Mouse (Mus musculus): ENCODE data around the gene Hdac7. TPM values are rescaled to one million over a fixed set of nuclear protein-coding genes. Genes with fewer than 3 reads are reported as not detected.

Gene Hdac7
- polyA plus RNA-seq, 1 experiment from 2014 or later = 29.9 TPM

DNA sequence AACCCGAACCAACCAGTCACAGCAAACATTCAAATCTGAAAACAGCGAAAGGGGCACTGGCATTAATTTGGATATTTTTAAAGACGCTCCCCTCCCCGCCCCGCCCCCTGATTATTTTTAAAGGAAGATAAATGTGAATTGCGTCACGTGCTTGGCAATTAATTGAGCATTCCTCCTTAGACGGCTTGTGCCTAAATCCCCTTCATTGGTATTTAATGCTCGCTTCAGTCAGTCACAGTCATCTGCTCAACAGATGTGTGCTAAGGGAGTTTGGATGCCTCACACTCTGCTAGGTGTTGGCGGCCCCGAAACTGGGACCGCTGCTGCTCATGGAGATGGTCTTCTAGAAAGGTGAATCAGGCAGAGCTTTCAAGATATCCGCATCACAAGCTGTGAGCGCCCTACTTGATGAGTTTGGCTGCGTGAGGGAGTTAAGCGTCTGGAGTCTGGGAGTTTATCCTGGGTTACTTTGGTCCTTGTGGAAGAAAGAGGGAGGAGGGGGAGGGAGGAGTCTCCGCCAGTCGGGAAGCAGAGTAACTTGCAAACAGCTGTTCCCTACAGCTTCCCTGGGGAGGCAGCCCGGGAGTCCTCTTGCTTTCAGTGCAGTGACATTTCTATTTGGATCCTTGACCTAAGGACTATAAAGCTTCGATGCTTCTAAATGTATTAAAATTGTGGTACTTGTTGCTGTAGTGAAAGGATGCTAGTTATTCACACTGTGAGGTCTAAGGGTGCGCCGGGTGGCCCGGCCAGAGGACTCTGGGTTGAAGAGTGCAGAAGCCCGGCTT lies 62.1 kb downstream of the Hdac7 start:
- ATAC-seq (ENCODE audit: low FRiP score, low read depth) = no peak
- H3K36me3 ChIP-seq = no peaks in the 10 kb centered on the region
- 0 out of 2 replicates have a peak overlapping the region, but pooled peaks have one; percentile 39 for H3K27ac ChIP-seq (replicated peaks)
- no peak overlapping the region for H3K9ac ChIP-seq (replicated peaks)
- H3K4me1 ChIP-seq = peaks cover 12% of the 10 kb centered on the region
- peaks cover 25% of the 10 kb centered on the region for H3K27me3 ChIP-seq
- H3K4me2 ChIP-seq (replicated peaks) = peak overlapping the region; percentile 25; the same call in 1 of the 2 replicates
- H3K4me3 ChIP-seq = no peak overlapping the region
- 6% methylated on average over 24 of the region's 24 CpGs for WGBS
- no peaks in the 10 kb centered on the region for H3K9me3 ChIP-seq

DNA sequence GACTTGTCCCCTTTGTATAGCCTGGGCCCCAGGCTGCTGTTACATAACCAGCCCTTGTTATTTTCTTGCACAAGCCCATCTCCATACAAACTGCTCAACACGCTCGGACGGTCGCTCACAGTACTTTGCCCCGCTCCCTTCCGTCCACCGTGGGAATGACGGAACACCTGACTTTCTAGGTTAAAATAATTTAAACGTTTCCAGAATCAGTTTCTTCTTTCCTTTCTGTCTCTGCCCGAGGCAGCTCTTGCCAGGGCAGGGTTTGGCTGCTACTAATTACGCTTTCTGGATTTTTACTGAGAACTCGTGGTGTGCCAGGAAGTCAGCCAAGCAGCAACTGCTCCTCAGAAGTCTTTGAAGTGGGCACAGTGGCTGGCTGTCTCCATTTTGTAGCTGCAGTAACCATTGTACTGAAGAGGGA lies 63.7 kb downstream of the Hdac7 start:
- no peak overlapping the region for H3K9ac ChIP-seq (replicated peaks)
- 77% methylated on average over 12 of the region's 12 CpGs for WGBS
- no peak overlapping the region for H3K4me2 ChIP-seq (replicated peaks)
- H3K9me3 ChIP-seq = no peaks in the 10 kb centered on the region
- H3K4me3 ChIP-seq = no peak overlapping the region
- H3K27me3 ChIP-seq = peaks cover 33% of the 10 kb centered on the region
- H3K27ac ChIP-seq (replicated peaks) = no peak overlapping the region
- ATAC-seq (ENCODE audit: low FRiP score, low read depth) = no peak
- H3K36me3 ChIP-seq = no peaks in the 10 kb centered on the region
- H3K4me1 ChIP-seq = peaks cover 11% of the 10 kb centered on the region

DNA sequence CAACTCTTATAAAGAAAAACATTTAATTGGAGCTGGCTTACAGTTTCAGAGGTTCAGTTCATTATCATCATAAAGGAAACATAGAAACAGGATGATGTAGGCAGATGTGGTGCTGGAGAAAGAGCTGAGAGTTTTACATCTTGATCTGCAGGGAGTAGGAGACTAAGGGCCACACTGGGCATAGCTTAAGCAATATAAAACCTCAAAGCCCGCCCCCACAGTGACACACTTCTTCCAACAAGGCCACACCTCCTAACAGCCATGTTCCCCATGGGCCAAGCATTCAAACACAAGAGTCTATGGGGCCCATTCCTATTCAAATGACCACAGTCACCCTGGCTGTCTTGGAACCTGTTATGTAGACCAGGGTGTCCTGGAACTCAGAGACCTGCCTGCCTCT lies 64.7 kb downstream of the Hdac7 start:
- no peak overlapping the region for H3K4me2 ChIP-seq (replicated peaks)
- no peak overlapping the region for H3K9ac ChIP-seq (replicated peaks)
- WGBS = 83% methylated on average over 1 of the region's 1 CpGs
- no peaks in the 10 kb centered on the region for H3K36me3 ChIP-seq
- H3K4me3 ChIP-seq = no peak overlapping the region
- peaks cover 11% of the 10 kb centered on the region for H3K4me1 ChIP-seq
- no peak overlapping the region for H3K27ac ChIP-seq (replicated peaks)
- no peak for ATAC-seq (ENCODE audit: low FRiP score, low read depth)
- H3K9me3 ChIP-seq = no peaks in the 10 kb centered on the region
- peaks cover 43% of the 10 kb centered on the region for H3K27me3 ChIP-seq

DNA sequence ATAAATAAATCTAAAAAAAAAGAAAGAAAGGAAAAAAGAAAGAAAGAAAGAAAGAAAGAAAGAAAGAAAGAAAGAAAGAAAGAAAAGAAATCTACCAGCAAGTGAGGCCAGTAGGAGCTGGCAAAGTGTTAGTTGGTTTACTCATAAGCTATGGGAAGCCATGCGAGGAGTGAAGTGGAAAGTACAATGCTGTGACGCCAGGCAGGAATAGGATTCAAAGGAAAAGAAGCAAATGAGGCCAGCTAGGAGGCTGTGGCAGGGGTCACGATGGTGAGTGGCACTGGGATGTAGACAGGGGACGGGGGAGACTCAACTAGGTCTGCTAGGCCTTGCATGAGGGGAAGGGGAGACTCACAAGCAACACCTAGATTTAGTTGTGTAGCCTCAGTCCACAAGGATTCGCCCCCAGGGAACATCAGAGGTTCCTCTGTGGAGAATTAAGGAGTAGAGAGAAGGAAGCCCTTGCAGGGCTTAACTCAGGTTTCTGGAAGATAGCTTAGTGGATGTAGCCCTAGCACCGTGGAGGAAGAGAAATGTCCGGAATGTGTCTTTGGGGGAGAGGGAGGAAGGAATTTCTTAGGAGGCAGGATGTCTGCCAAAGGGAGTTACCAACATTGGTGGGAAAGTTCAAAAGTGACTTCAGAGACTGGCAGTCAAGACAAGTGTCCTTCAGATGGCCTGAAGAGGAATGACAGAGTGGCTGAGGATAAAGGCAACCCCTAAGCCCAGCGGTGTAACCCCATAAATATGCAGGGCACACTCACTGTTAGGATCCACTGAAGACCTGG lies 65.8 kb downstream of the Hdac7 start, which contains the start of gene Slc48a1:
Slc48a1 (plus strand) TSS at position 210 of the 788 bp plus-strand sequence.
- Histone ChIP-seq H3K36me3 (no peaks in the 10 kb centered on the region), H3K4me2 (replicated peaks) (no peak within 1 kb of the TSS), H3K27ac (replicated peaks) (no peak within 1 kb of the TSS), H3K9me3 (no peaks in the 10 kb centered on the region), H3K4me1 (peaks cover 11% of the 10 kb centered on the region), H3K9ac (replicated peaks) (no peak within 1 kb of the TSS), H3K4me3 (no peak within 1 kb of the TSS), H3K27me3 (peaks cover 47% of the 10 kb centered on the region)
- ATAC-seq (ENCODE audit: low FRiP score, low read depth) = no peak
- 82% methylated on average over 8 of the region's 8 CpGs for WGBS

GRCm38 (mm10) chr15:97776919-97777318 lies 67.4 kb downstream of the Hdac7 start:
- ATAC-seq (ENCODE audit: low FRiP score, low read depth) = no peak
- Histone ChIP-seq H3K27me3 (peaks cover 34% of the 10 kb centered on the region), H3K4me2 (replicated peaks) (no peak overlapping the region), H3K4me3 (no peak overlapping the region), H3K9me3 (no peaks in the 10 kb centered on the region), H3K4me1 (peaks cover 8% of the 10 kb centered on the region), H3K27ac (replicated peaks) (no peak overlapping the region), H3K9ac (replicated peaks) (no peak overlapping the region), H3K36me3 (no peaks in the 10 kb centered on the region)
- WGBS = 84% methylated on average over 6 of the region's 6 CpGs

GRCm38 (mm10) chr15:97776514-97776913 lies 67.8 kb downstream of the Hdac7 start:
- H3K36me3 ChIP-seq = no peaks in the 10 kb centered on the region
- H3K4me1 ChIP-seq = peaks cover 5% of the 10 kb centered on the region
- no peak overlapping the region for H3K9ac ChIP-seq (replicated peaks)
- H3K4me3 ChIP-seq = no peak overlapping the region
- H3K27ac ChIP-seq (replicated peaks) = no peak overlapping the region
- peaks cover 31% of the 10 kb centered on the region for H3K27me3 ChIP-seq
- H3K4me2 ChIP-seq (replicated peaks) = no peak overlapping the region
- 6% methylated on average over 8 of the region's 8 CpGs for WGBS
- no peaks in the 10 kb centered on the region for H3K9me3 ChIP-seq
- ATAC-seq (ENCODE audit: low FRiP score, low read depth) = 0 out of 2 replicates have a peak, but pooled peaks have one; percentile 12

DNA sequence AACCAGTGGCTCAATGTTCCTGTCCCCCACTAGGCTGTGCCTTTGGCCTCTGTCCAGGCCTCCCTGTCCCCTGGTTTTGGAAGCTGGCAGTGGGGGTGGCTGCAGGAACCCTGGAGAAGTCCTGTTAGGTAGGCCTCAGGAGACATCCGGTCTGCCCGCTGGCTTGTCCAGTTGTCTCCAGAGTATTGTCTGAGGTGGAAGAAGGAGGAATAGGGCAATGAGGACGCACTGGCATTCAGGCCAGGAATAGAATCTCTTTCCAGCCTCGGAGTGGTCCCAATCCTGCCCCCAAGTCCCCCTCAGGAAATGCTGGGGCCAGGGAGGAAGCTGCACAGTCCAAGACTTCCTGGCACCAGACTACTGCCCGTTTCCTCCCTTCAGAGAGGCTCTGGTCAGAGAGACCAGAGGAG lies 70.3 kb downstream of the Hdac7 start:
- H3K27me3 ChIP-seq = peaks cover 46% of the 10 kb centered on the region
- no peak for ATAC-seq (ENCODE audit: low FRiP score, low read depth)
- H3K4me3 ChIP-seq = no peak overlapping the region
- H3K9ac ChIP-seq (replicated peaks) = no peak overlapping the region
- WGBS = 67% methylated on average over 5 of the region's 5 CpGs
- H3K27ac ChIP-seq (replicated peaks) = no peak overlapping the region
- no peaks in the 10 kb centered on the region for H3K36me3 ChIP-seq
- H3K9me3 ChIP-seq = no peaks in the 10 kb centered on the region
- peaks cover 5% of the 10 kb centered on the region for H3K4me1 ChIP-seq
- no peak overlapping the region for H3K4me2 ChIP-seq (replicated peaks)

DNA sequence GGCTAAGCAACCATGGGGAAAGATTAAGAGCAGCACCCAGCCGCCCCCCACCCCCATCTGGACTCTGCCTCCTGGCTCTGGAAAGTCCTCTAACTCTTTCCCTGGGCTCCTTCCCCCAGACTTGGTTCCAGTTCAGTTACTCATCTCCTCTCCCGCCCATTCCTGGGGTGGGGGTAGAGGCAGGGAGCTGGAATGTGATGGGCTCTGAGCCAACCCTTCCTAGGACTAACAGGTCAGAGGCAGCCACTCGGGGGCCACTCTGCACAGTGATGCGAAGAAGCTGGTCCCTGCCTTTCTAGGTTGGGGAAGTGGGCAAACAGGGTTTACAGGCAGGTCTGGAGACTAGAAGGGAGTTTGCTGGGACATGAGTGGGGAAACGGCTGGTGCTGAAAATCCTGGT lies 71.2 kb downstream of the Hdac7 start:
- Histone ChIP-seq H3K4me1 (peaks cover 11% of the 10 kb centered on the region), H3K9ac (replicated peaks) (no peak overlapping the region), H3K27ac (replicated peaks) (no peak overlapping the region), H3K9me3 (no peaks in the 10 kb centered on the region), H3K4me2 (replicated peaks) (no peak overlapping the region), H3K27me3 (peaks cover 55% of the 10 kb centered on the region), H3K4me3 (no peak overlapping the region), H3K36me3 (no peaks in the 10 kb centered on the region)
- ATAC-seq (ENCODE audit: low FRiP score, low read depth) = no peak
- WGBS = 28% methylated on average over 5 of the region's 5 CpGs

- 76% methylated on average over 8 of the region's 8 CpGs for WGBS
- H3K9ac ChIP-seq (replicated peaks) = no peak overlapping the region
- no peaks in the 10 kb centered on the region for H3K9me3 ChIP-seq
- H3K4me1 ChIP-seq = peaks cover 39% of the 10 kb centered on the region
- no peak overlapping the region for H3K4me3 ChIP-seq
- H3K27me3 ChIP-seq = peaks cover 72% of the 10 kb centered on the region
- no peak overlapping the region for H3K27ac ChIP-seq (replicated peaks)
- H3K4me2 ChIP-seq (replicated peaks) = no peak overlapping the region
- no peaks in the 10 kb centered on the region for H3K36me3 ChIP-seq
- ATAC-seq (ENCODE audit: low FRiP score, low read depth) = no peak
Observed at GRCm38 (mm10) chr15:97770280-97770679, 74.0 kb downstream of the Hdac7 start.

- Histone ChIP-seq H3K27me3 (peaks cover 77% of the 10 kb centered on the region), H3K4me1 (peaks cover 39% of the 10 kb centered on the region), H3K9me3 (no peaks in the 10 kb centered on the region), H3K4me3 (peak overlapping the region; percentile 48), H3K4me2 (replicated peaks) (peak overlapping the region; percentile 91), H3K9ac (replicated peaks) (peak overlapping the region; percentile 59), H3K36me3 (no peaks in the 10 kb centered on the region), H3K27ac (replicated peaks) (no peak overlapping the region)
- ATAC-seq (ENCODE audit: low FRiP score, low read depth) = peak; percentile 34; the same call in 1 of the 2 replicates
- WGBS = under 1% methylated on average over 18 of the region's 18 CpGs
Observed at GRCm38 (mm10) chr15:97768192-97768591, 76.1 kb downstream of the Hdac7 start.

GRCm38 (mm10) chr15:97767280-97768186 lies 76.8 kb downstream of the Hdac7 start, which contains the start of gene Rapgef3:
Gene Rapgef3, minus strand, starts transcription at chr15:97767972.
- WGBS = under 1% methylated on average over 43 of the region's 44 CpGs
- peak; percentile 82 for ATAC-seq (ENCODE audit: low FRiP score, low read depth)
- H3K36me3 ChIP-seq = no peaks in the 10 kb centered on the region
- H3K27me3 ChIP-seq = peaks cover 77% of the 10 kb centered on the region
- no peaks in the 10 kb centered on the region for H3K9me3 ChIP-seq
- peak within 1 kb of the TSS; percentile 59 for H3K9ac ChIP-seq (replicated peaks)
- H3K4me2 ChIP-seq (replicated peaks) = peak within 1 kb of the TSS; percentile 91
- H3K27ac ChIP-seq (replicated peaks) = no peak within 1 kb of the TSS
- peak within 1 kb of the TSS; percentile 48 for H3K4me3 ChIP-seq
- peaks cover 36% of the 10 kb centered on the region for H3K4me1 ChIP-seq

Measured in midbrain, embryonic 12.5 days (tissue).